Mouse (Mus musculus) limb, embryonic 15.5 days (tissue): ENCODE results near the gene Arhgef28. TPM values are rescaled to one million over a fixed set of nuclear protein-coding genes. Genes with fewer than 3 reads are reported as not detected.

Experiments used
- ATAC-seq: fragments of 200-750 bp; cut with Nextera tagmentation; 2 replicates; pipeline ENCODE4 v1.8.0; 2017; ENCODE audit warnings: low read depth, moderate TSS enrichment; ENCODE audit not compliant: insufficient number of reproducible peaks, low FRiP score, low TSS enrichment
- H3K27ac ChIP-seq: fragments of 300-500 bp; sonication (generic); 2 replicates; pipeline ENCODE4 v1.5.1; 2015; ENCODE audit warnings: moderate library complexity, mild to moderate bottlenecking, inconsistent platforms
- H3K27me3 ChIP-seq: fragments of 300-500 bp; sonication (generic); 2 replicates; pipeline ENCODE4 v1.6.1; 2015; ENCODE audit warnings: inconsistent platforms
- H3K36me3 ChIP-seq: fragments of 300-500 bp; sonication (generic); 2 replicates; pipeline ENCODE4 v1.6.1; 2015; ENCODE audit warnings: inconsistent platforms
- H3K4me1 ChIP-seq: fragments of 300-500 bp; sonication (generic); 2 replicates; pipeline ENCODE4 v1.6.1; 2015; ENCODE audit warnings: inconsistent platforms
- H3K4me2 ChIP-seq: fragments of 300-500 bp; sonication (generic); 2 replicates; pipeline ENCODE4 v1.6.1; 2015; ENCODE audit warnings: mild to moderate bottlenecking, inconsistent platforms
- H3K4me3 ChIP-seq: fragments of 300-500 bp; sonication (generic); 2 replicates; pipeline ENCODE4 v1.5.1; 2015; ENCODE audit warnings: mild to moderate bottlenecking, inconsistent platforms
- H3K9ac ChIP-seq: fragments of 300-500 bp; sonication (generic); 2 replicates; pipeline ENCODE4 v1.6.1; 2015; ENCODE audit warnings: inconsistent platforms
- H3K9me3 ChIP-seq: fragments of 300-500 bp; sonication (generic); 2 replicates; pipeline ENCODE4 v1.6.1; 2016; ENCODE audit warnings: inconsistent platforms
- WGBS: fragments of 180-500 bp; shearing (Covaris S2); methylation state at CpG from one replicate; pipeline ENCODE4 v1.1.7; 2015; 5-methylcytosine and 5-hydroxymethylcytosine counted together
- polyA plus RNA-seq: library from polyadenylated mRNA; unstranded; fragments of >200 nt; fragmentation: Nextera tagmentation; extraction: Ambion mirVana; gene quantifications from 2 replicates; pipeline ENCODE4 v1.2.1, GENCODE M21; 2015

Gene Arhgef28
- polyA plus RNA-seq, 1 experiment from 2014 or later, result 15.0 TPM

GRCm38 (mm10) chr13:97883629-97884028 lies 322.6 kb downstream of the Arhgef28 start:
- Histone ChIP-seq H3K4me2 (no peak overlapping the region), H3K9me3 (no peaks in the 10 kb centered on the region), H3K36me3 (no peaks in the 10 kb centered on the region), H3K27me3 (no peaks in the 10 kb centered on the region), H3K27ac (no peak overlapping the region), H3K9ac (no peak overlapping the region), H3K4me3 (no peak overlapping the region), H3K4me1 (peaks cover 7% of the 10 kb centered on the region)
- WGBS, result 55% methylated on average over 10 of the region's 10 CpGs
- no peak for ATAC-seq

- no peak overlapping the region for H3K4me3 ChIP-seq
- H3K9me3 ChIP-seq, result no peaks in the 10 kb centered on the region
- WGBS, result 56% methylated on average over 4 of the region's 4 CpGs
- H3K27ac ChIP-seq, result no peak overlapping the region
- no peaks in the 10 kb centered on the region for H3K27me3 ChIP-seq
- no peak overlapping the region for H3K4me2 ChIP-seq
- no peaks in the 10 kb centered on the region for H3K36me3 ChIP-seq
- no peak overlapping the region for H3K9ac ChIP-seq
- H3K4me1 ChIP-seq, result 0 out of 2 replicates have a peak, but pooled peaks cover 3% of the 10 kb centered on the region
- ATAC-seq, result no peak
Observed at GRCm38 (mm10) chr13:97876450-97876849, 329.8 kb downstream of the Arhgef28 start.

- H3K27ac ChIP-seq, result no peak overlapping the region
- H3K4me1 ChIP-seq, result 0 out of 2 replicates have a peak, but pooled peaks cover 3% of the 10 kb centered on the region
- no peak overlapping the region for H3K4me3 ChIP-seq
- H3K9ac ChIP-seq, result no peak overlapping the region
- no peak for ATAC-seq
- no peak overlapping the region for H3K4me2 ChIP-seq
- WGBS, result 64% methylated on average over 6 of the region's 6 CpGs
- no peaks in the 10 kb centered on the region for H3K9me3 ChIP-seq
- H3K36me3 ChIP-seq, result no peaks in the 10 kb centered on the region
- no peaks in the 10 kb centered on the region for H3K27me3 ChIP-seq
Observed at GRCm38 (mm10) chr13:97876031-97876430, 330.2 kb downstream of the Arhgef28 start.

- H3K9ac ChIP-seq, result no peak overlapping the region
- H3K36me3 ChIP-seq, result no peaks in the 10 kb centered on the region
- 0 out of 2 replicates have a peak overlapping the region, but pooled peaks have one; percentile 5 for H3K27ac ChIP-seq
- ATAC-seq, result no peak
- H3K9me3 ChIP-seq, result no peaks in the 10 kb centered on the region
- 35% methylated on average over 12 of the region's 12 CpGs for WGBS
- no peak overlapping the region for H3K4me3 ChIP-seq
- no peak overlapping the region for H3K4me2 ChIP-seq
- H3K4me1 ChIP-seq, result peaks cover 21% of the 10 kb centered on the region
- H3K27me3 ChIP-seq, result no peaks in the 10 kb centered on the region
Observed at GRCm38 (mm10) chr13:97869428-97869827, 336.8 kb downstream of the Arhgef28 start.

GRCm38 (mm10) chr13:97867322-97867962 lies 338.8 kb downstream of the Arhgef28 start:
- H3K9ac ChIP-seq, result no peak overlapping the region
- WGBS, result 41% methylated on average over 13 of the region's 13 CpGs
- ATAC-seq, result no peak

GRCm38 (mm10) chr13:97859071-97859470 lies 347.2 kb downstream of the Arhgef28 start:
- H3K4me3 ChIP-seq, result no peak overlapping the region
- no peaks in the 10 kb centered on the region for H3K4me1 ChIP-seq
- ATAC-seq, result peak; percentile 50; the same call in 1 of the 2 replicates
- no peaks in the 10 kb centered on the region for H3K36me3 ChIP-seq
- no peaks in the 10 kb centered on the region for H3K9me3 ChIP-seq
- no peak overlapping the region for H3K27ac ChIP-seq
- H3K4me2 ChIP-seq, result no peak overlapping the region
- no peak overlapping the region for H3K9ac ChIP-seq
- no peaks in the 10 kb centered on the region for H3K27me3 ChIP-seq
- 64% methylated on average over 3 of the region's 3 CpGs for WGBS

More at GRCm38 (mm10) chr13:97867322-97867962, 338.8 kb downstream of the Arhgef28 start:
- no peaks in the 10 kb centered on the region for H3K36me3 ChIP-seq
- H3K27ac ChIP-seq, result 0 out of 2 replicates have a peak overlapping the region, but pooled peaks have one; percentile 22
- H3K4me3 ChIP-seq, result no peak overlapping the region
- H3K27me3 ChIP-seq, result no peaks in the 10 kb centered on the region
- no peaks in the 10 kb centered on the region for H3K9me3 ChIP-seq
- no peak overlapping the region for H3K4me2 ChIP-seq
- peaks cover 21% of the 10 kb centered on the region for H3K4me1 ChIP-seq

GRCm38 (mm10) chr13:97857860-97858259 lies 348.4 kb downstream of the Arhgef28 start:
- 74% methylated on average over 6 of the region's 6 CpGs for WGBS
- H3K4me3 ChIP-seq, result no peak overlapping the region
- no peak for ATAC-seq
- H3K27me3 ChIP-seq, result no peaks in the 10 kb centered on the region
- H3K9me3 ChIP-seq, result no peaks in the 10 kb centered on the region
- no peaks in the 10 kb centered on the region for H3K36me3 ChIP-seq
- peaks cover 5% of the 10 kb centered on the region; the same call in 1 of the 2 replicates for H3K4me1 ChIP-seq
- H3K9ac ChIP-seq, result no peak overlapping the region
- no peak overlapping the region for H3K4me2 ChIP-seq
- no peak overlapping the region for H3K27ac ChIP-seq

GRCm38 (mm10) chr13:97853356-97853968 lies 352.8 kb downstream of the Arhgef28 start:
- H3K27ac ChIP-seq, result no peak overlapping the region
- no peaks in the 10 kb centered on the region for H3K9me3 ChIP-seq
- H3K9ac ChIP-seq, result no peak overlapping the region
- H3K4me1 ChIP-seq, result peaks cover 5% of the 10 kb centered on the region; the same call in 1 of the 2 replicates
- no peaks in the 10 kb centered on the region for H3K36me3 ChIP-seq
- ATAC-seq, result no peak
- H3K4me2 ChIP-seq, result no peak overlapping the region
- no peaks in the 10 kb centered on the region for H3K27me3 ChIP-seq
- WGBS, result 54% methylated on average over 8 of the region's 8 CpGs
- H3K4me3 ChIP-seq, result no peak overlapping the region

Other genes starting within 250 kb of the Arhgef28 start
- gene Utp15, start 56.6 kb upstream of the Arhgef28 start, polyA plus RNA-seq, result 26.4 and 26.9 TPM in 2 replicates
- gene Ankra2, start 56.6 kb upstream of the Arhgef28 start, polyA plus RNA-seq, result 23.3 and 25.3 TPM in 2 replicates
- gene Gm21976, start 73.4 kb upstream of the Arhgef28 start, polyA plus RNA-seq, result not detected in 2 replicates
- gene Btf3, start 110.6 kb upstream of the Arhgef28 start, polyA plus RNA-seq, result 590 and 660 TPM in 2 replicates
- 0.29 TPM in 2 replicates for gene Foxd1, start 147.8 kb upstream of the Arhgef28 start, polyA plus RNA-seq